Mouse (Mus musculus): ENCODE measurements around the gene Tpbg. TPM values are rescaled to one million over a fixed set of nuclear protein-coding genes. Genes with fewer than 3 reads are reported as not detected.
"Not testable (repeated sequence)": the region's sequence is repeated elsewhere in the genome, so short reads cannot be mapped to it uniquely, and the experiment has no call there.

The Tpbg gene
- 13.8 and 15.1 TPM in 2 replicates for polyA plus RNA-seq (2014; fragmentation: Nextera tagmentation; extraction: Ambion mirVana)

GRCm38 (mm10) chr9:85842351-85843011, at the start of gene Tpbg:
Gene Tpbg (plus strand): TSS chr9:85842380.
- Histone ChIP-seq H3K27me3 (replicated peaks; ENCODE audit: control insufficient read depth, insufficient read depth, low read length) (0 out of 2 replicates have a peak, but pooled peaks cover 3% of the 10 kb centered on the region), H3K4me3 (ENCODE audit: low read depth, low read length) (peak within 1 kb of the TSS; percentile 56)
- ATAC-seq (replicated peaks; ENCODE audit: low FRiP score, low TSS enrichment, low read depth), result peak; percentile 85

GRCm38 (mm10) chr9:85801986-85802385, 40.2 kb upstream of the Tpbg start:
- H3K4me3 ChIP-seq (ENCODE audit: low read depth, low read length); H3K9ac ChIP-seq (ENCODE audit: low read length); H3K9me3 ChIP-seq (ENCODE audit: control insufficient read depth, low read length); H3K4me2 ChIP-seq (ENCODE audit: low read length); H3K36me3 ChIP-seq (ENCODE audit: control insufficient read depth, insufficient read depth, low read length); ATAC-seq (replicated peaks; ENCODE audit: low FRiP score, low TSS enrichment, low read depth); H3K27ac ChIP-seq (ENCODE audit: low read depth); H3K4me1 ChIP-seq (replicated peaks; ENCODE audit: control insufficient read depth, insufficient read depth, low read length); DNase-seq (ENCODE audit: low spot score); H3K27me3 ChIP-seq (replicated peaks; ENCODE audit: control insufficient read depth, insufficient read depth, low read length): not testable (repeated sequence)
- WGBS, result 86% methylated on average over 2 of the region's 2 CpGs

More at GRCm38 (mm10) chr9:85842351-85843011, at the start of gene Tpbg:
- peaks cover 10% of the 10 kb centered on the region for H3K4me1 ChIP-seq (replicated peaks; ENCODE audit: control insufficient read depth, insufficient read depth, low read length)
- peak within 1 kb of the TSS; percentile 80 for H3K27ac ChIP-seq (ENCODE audit: low read depth)
- WGBS, result under 1% methylated on average over 37 of the region's 39 CpGs
- H3K4me2 ChIP-seq (ENCODE audit: low read length), result peak within 1 kb of the TSS; percentile 93
- no peaks in the 10 kb centered on the region for H3K9me3 ChIP-seq (ENCODE audit: control insufficient read depth, low read length)
- peak; percentile 87 for DNase-seq (ENCODE audit: low spot score)
- peak within 1 kb of the TSS; percentile 59 for H3K9ac ChIP-seq (ENCODE audit: low read length)
- H3K36me3 ChIP-seq (ENCODE audit: control insufficient read depth, insufficient read depth, low read length), result peaks cover 2% of the 10 kb centered on the region

GRCm38 (mm10) chr9:85802563-85802962, 39.6 kb upstream of the Tpbg start:
- DNase-seq (ENCODE audit: low spot score) (no peak), ATAC-seq (replicated peaks; ENCODE audit: low FRiP score, low TSS enrichment, low read depth) (no peak)
- Histone ChIP-seq H3K9ac (ENCODE audit: low read length) (no peak overlapping the region), H3K27me3 (replicated peaks; ENCODE audit: control insufficient read depth, insufficient read depth, low read length) (no peaks in the 10 kb centered on the region), H3K36me3 (ENCODE audit: control insufficient read depth, insufficient read depth, low read length) (no peaks in the 10 kb centered on the region), H3K27ac (ENCODE audit: low read depth) (no peak overlapping the region), H3K4me1 (replicated peaks; ENCODE audit: control insufficient read depth, insufficient read depth, low read length) (no peaks in the 10 kb centered on the region), H3K4me3 (ENCODE audit: low read depth, low read length) (no peak overlapping the region), H3K9me3 (ENCODE audit: control insufficient read depth, low read length) (no peaks in the 10 kb centered on the region), H3K4me2 (ENCODE audit: low read length) (no peak overlapping the region)
- 87% methylated on average over 4 of the region's 4 CpGs for WGBS

GRCm38 (mm10) chr9:85806411-85806810, 35.8 kb upstream of the Tpbg start:
- ATAC-seq (replicated peaks; ENCODE audit: low FRiP score, low TSS enrichment, low read depth), result no peak
- H3K4me3 ChIP-seq (ENCODE audit: low read depth, low read length), result no peak overlapping the region
- H3K27me3 ChIP-seq (replicated peaks; ENCODE audit: control insufficient read depth, insufficient read depth, low read length), result no peaks in the 10 kb centered on the region
- H3K9me3 ChIP-seq (ENCODE audit: control insufficient read depth, low read length), result no peaks in the 10 kb centered on the region
- no peak overlapping the region for H3K27ac ChIP-seq (ENCODE audit: low read depth)
- no peak overlapping the region for H3K9ac ChIP-seq (ENCODE audit: low read length)
- DNase-seq (ENCODE audit: low spot score), result no peak
- H3K36me3 ChIP-seq (ENCODE audit: control insufficient read depth, insufficient read depth, low read length), result no peaks in the 10 kb centered on the region
- H3K4me2 ChIP-seq (ENCODE audit: low read length), result no peak overlapping the region
- 94% methylated on average over 6 of the region's 6 CpGs for WGBS
- H3K4me1 ChIP-seq (replicated peaks; ENCODE audit: control insufficient read depth, insufficient read depth, low read length), result no peaks in the 10 kb centered on the region

- Histone ChIP-seq H3K36me3 (ENCODE audit: control insufficient read depth, insufficient read depth, low read length) (no peaks in the 10 kb centered on the region), H3K27me3 (replicated peaks; ENCODE audit: control insufficient read depth, insufficient read depth, low read length) (no peaks in the 10 kb centered on the region), H3K4me3 (ENCODE audit: low read depth, low read length) (no peak overlapping the region), H3K4me2 (ENCODE audit: low read length) (no peak overlapping the region), H3K4me1 (replicated peaks; ENCODE audit: control insufficient read depth, insufficient read depth, low read length) (no peaks in the 10 kb centered on the region), H3K9me3 (ENCODE audit: control insufficient read depth, low read length) (no peaks in the 10 kb centered on the region), H3K27ac (ENCODE audit: low read depth) (no peak overlapping the region), H3K9ac (ENCODE audit: low read length) (no peak overlapping the region)
- ATAC-seq (replicated peaks; ENCODE audit: low FRiP score, low TSS enrichment, low read depth) (no peak), DNase-seq (ENCODE audit: low spot score) (no peak)
- 83% methylated on average over 3 of the region's 3 CpGs for WGBS
These were observed 32.9 kb upstream of the Tpbg start for GRCm38 (mm10) chr9:85809246-85809645.

- Histone ChIP-seq H3K4me3 (ENCODE audit: low read depth, low read length) (no peak overlapping the region), H3K4me1 (replicated peaks; ENCODE audit: control insufficient read depth, insufficient read depth, low read length) (no peaks in the 10 kb centered on the region), H3K4me2 (ENCODE audit: low read length) (no peak overlapping the region), H3K27ac (ENCODE audit: low read depth) (no peak overlapping the region), H3K9ac (ENCODE audit: low read length) (no peak overlapping the region), H3K27me3 (replicated peaks; ENCODE audit: control insufficient read depth, insufficient read depth, low read length) (no peaks in the 10 kb centered on the region), H3K36me3 (ENCODE audit: control insufficient read depth, insufficient read depth, low read length) (no peaks in the 10 kb centered on the region), H3K9me3 (ENCODE audit: control insufficient read depth, low read length) (no peaks in the 10 kb centered on the region)
- DNase-seq (ENCODE audit: low spot score) (no peak), ATAC-seq (replicated peaks; ENCODE audit: low FRiP score, low TSS enrichment, low read depth) (no peak)
- 90% methylated on average over 11 of the region's 11 CpGs for WGBS
These were observed 21.4 kb upstream of the Tpbg start for GRCm38 (mm10) chr9:85820829-85821228.

- DNase-seq (ENCODE audit: low spot score) (no peak), ATAC-seq (replicated peaks; ENCODE audit: low FRiP score, low TSS enrichment, low read depth) (no peak)
- WGBS, result 82% methylated on average over 17 of the region's 17 CpGs
These were observed 6.4 kb upstream of the Tpbg start for GRCm38 (mm10) chr9:85835521-85836425.

GRCm38 (mm10) chr9:85839626-85840025, 2.6 kb upstream of the Tpbg start:
- H3K9ac ChIP-seq (ENCODE audit: low read length), result no peak overlapping the region
- peaks cover 7% of the 10 kb centered on the region for H3K4me1 ChIP-seq (replicated peaks; ENCODE audit: control insufficient read depth, insufficient read depth, low read length)
- H3K27me3 ChIP-seq (replicated peaks; ENCODE audit: control insufficient read depth, insufficient read depth, low read length), result 0 out of 2 replicates have a peak, but pooled peaks cover under 1% of the 10 kb centered on the region
- no peaks in the 10 kb centered on the region for H3K9me3 ChIP-seq (ENCODE audit: control insufficient read depth, low read length)
- no peaks in the 10 kb centered on the region for H3K36me3 ChIP-seq (ENCODE audit: control insufficient read depth, insufficient read depth, low read length)
- no peak for ATAC-seq (replicated peaks; ENCODE audit: low FRiP score, low TSS enrichment, low read depth)
- no peak overlapping the region for H3K4me2 ChIP-seq (ENCODE audit: low read length)
- WGBS, result 46% methylated on average over 3 of the region's 3 CpGs
- no peak overlapping the region for H3K27ac ChIP-seq (ENCODE audit: low read depth)
- DNase-seq (ENCODE audit: low spot score), result no peak
- H3K4me3 ChIP-seq (ENCODE audit: low read depth, low read length), result no peak overlapping the region

More at GRCm38 (mm10) chr9:85835521-85836425, 6.4 kb upstream of the Tpbg start:
- Histone ChIP-seq H3K4me3 (ENCODE audit: low read depth, low read length) (no peak overlapping the region), H3K36me3 (ENCODE audit: control insufficient read depth, insufficient read depth, low read length) (no peaks in the 10 kb centered on the region), H3K27ac (ENCODE audit: low read depth) (no peak overlapping the region), H3K9ac (ENCODE audit: low read length) (no peak overlapping the region), H3K4me1 (replicated peaks; ENCODE audit: control insufficient read depth, insufficient read depth, low read length) (no peaks in the 10 kb centered on the region), H3K9me3 (ENCODE audit: control insufficient read depth, low read length) (no peaks in the 10 kb centered on the region), H3K4me2 (ENCODE audit: low read length) (no peak overlapping the region), H3K27me3 (replicated peaks; ENCODE audit: control insufficient read depth, insufficient read depth, low read length) (no peaks in the 10 kb centered on the region)

Data from intestine, embryonic 14.5 days (tissue).